Mouse (Mus musculus) forelimb bud, embryonic 11.5 days (tissue): ENCODE data around the gene Mprip.

Experiments
- DNase-seq: peaks from one replicate; pipeline ENCODE4 v3.0.0-alpha.2; 2012; ENCODE audit warnings: low read depth, low spot score

Gene Mprip

GRCm38 (mm10) chr11:59793390-59793789, 132.3 kb downstream of the Mprip start:
- DNase-seq = no peak

GRCm38 (mm10) chr11:59800412-59800811, 139.3 kb downstream of the Mprip start:
- no peak for DNase-seq

GRCm38 (mm10) chr11:59801881-59802280, 140.8 kb downstream of the Mprip start:
- DNase-seq = no peak

- no peak for DNase-seq
Measured at GRCm38 (mm10) chr11:59803516-59803915, 142.4 kb downstream of the Mprip start.

- no peak for DNase-seq
Measured at GRCm38 (mm10) chr11:59804409-59805110, 143.5 kb downstream of the Mprip start.

GRCm38 (mm10) chr11:59805256-59805655, 144.2 kb downstream of the Mprip start:
- no peak for DNase-seq

GRCm38 (mm10) chr11:59805656-59806055, 144.6 kb downstream of the Mprip start:
- DNase-seq = no peak

- DNase-seq = no peak
Measured at GRCm38 (mm10) chr11:59808170-59808960, 147.3 kb downstream of the Mprip start.

GRCm38 (mm10) chr11:59809071-59809669, 148.1 kb downstream of the Mprip start:
- DNase-seq = no peak

GRCm38 (mm10) chr11:59809670-59810474, 148.8 kb downstream of the Mprip start, which contains the start of gene Flcn:
TSS of gene Flcn (minus strand) at chr11:59810016.
- DNase-seq = peak; percentile 86

- no peak for DNase-seq
Measured at GRCm38 (mm10) chr11:59810480-59811158, 149.5 kb downstream of the Mprip start.

GRCm38 (mm10) chr11:59811211-59811610, 150.1 kb downstream of the Mprip start:
- no peak for DNase-seq

- DNase-seq = no peak
Measured at GRCm38 (mm10) chr11:59813276-59813675, 152.2 kb downstream of the Mprip start.

- no peak for DNase-seq
Measured at GRCm38 (mm10) chr11:59814311-59814710, 153.2 kb downstream of the Mprip start.

- DNase-seq = no peak
Measured at GRCm38 (mm10) chr11:59814936-59815335, 153.8 kb downstream of the Mprip start.

- DNase-seq = no peak
Measured at GRCm38 (mm10) chr11:59815482-59816065, 154.5 kb downstream of the Mprip start.

GRCm38 (mm10) chr11:59817916-59818315, 156.8 kb downstream of the Mprip start:
- DNase-seq = no peak

- no peak for DNase-seq
Measured at GRCm38 (mm10) chr11:59821625-59822024, 160.5 kb downstream of the Mprip start.
